Mouse (Mus musculus) bone marrow macrophage, adult 2 months (primary cell): Measurements from ENCODE around the gene Krt88. TPM values are rescaled to one million over a fixed set of nuclear protein-coding genes. Genes with fewer than 3 reads are reported as not detected.

ENCODE experiments used
- H3K27ac ChIP-seq: 2 replicates; pipeline ENCODE4 v1.5.1; 2012; ENCODE audit warnings: low read depth, low read length; ENCODE audit not compliant: insufficient read depth
- H3K4me1 ChIP-seq: 2 replicates; pipeline ENCODE4 v1.6.1; 2012; ENCODE audit warnings: low read length; ENCODE audit not compliant: control insufficient read depth, insufficient read depth
- H3K4me3 ChIP-seq: 2 replicates; pipeline ENCODE4 v1.5.1; 2012; ENCODE audit warnings: mild to moderate bottlenecking, low read length, moderate library complexity; ENCODE audit not compliant: insufficient read depth
- CTCF ChIP-seq: IDR thresholded peaks from 2 replicates; pipeline ENCODE4 v1.5.1; 2012; ENCODE audit warnings: low read depth, mild to moderate bottlenecking, low read length, moderate library complexity
- POLR2A ChIP-seq: IDR thresholded peaks from 2 replicates; pipeline ENCODE4 v1.6.1; 2012; ENCODE audit warnings: mild to moderate bottlenecking, low read depth, low read length, borderline replicate concordance
- polyA plus RNA-seq: library from polyadenylated mRNA; stranded (reverse); fragments of >200 nt; gene quantifications from 2 replicates; pipeline ENCODE4 v1.2.4, GENCODE M21; 2012; ENCODE audit not compliant: missing spikeins, insufficient read depth, insufficient read length

The Krt88 gene
- polyA plus RNA-seq, 1 experiment, result not detected

DNA sequence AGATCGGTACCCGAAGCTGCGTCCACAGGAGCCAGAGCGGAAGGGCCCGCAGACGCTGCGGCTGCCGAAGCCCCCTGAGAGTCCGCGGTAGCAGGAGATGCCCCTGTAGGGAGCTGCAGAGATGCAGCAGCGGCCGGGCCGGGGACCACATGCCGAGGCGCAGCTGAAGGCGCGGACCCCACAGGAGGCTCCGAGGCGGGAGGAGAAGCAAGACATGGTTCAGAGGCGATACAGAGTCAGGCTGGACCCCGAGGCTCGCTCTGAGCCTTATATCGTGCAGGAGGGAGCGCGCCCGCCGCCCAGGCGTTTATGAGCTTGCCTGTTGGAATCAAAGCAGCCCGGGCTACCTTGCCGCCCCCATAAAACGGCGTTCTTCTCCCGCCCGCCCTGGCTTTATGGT is 9.0 kb upstream of the Krt88 start, which contains the start of gene Krt87:
Gene Krt87 (minus strand): TSS at position 250 of the 400 bp plus-strand sequence.
- H3K4me3 ChIP-seq, result no peak within 1 kb of the TSS
- no peak within 1 kb of the TSS for H3K27ac ChIP-seq
- no peak for TF ChIP-seq CTCF
- H3K4me1 ChIP-seq, result no peaks in the 10 kb centered on the region

DNA sequence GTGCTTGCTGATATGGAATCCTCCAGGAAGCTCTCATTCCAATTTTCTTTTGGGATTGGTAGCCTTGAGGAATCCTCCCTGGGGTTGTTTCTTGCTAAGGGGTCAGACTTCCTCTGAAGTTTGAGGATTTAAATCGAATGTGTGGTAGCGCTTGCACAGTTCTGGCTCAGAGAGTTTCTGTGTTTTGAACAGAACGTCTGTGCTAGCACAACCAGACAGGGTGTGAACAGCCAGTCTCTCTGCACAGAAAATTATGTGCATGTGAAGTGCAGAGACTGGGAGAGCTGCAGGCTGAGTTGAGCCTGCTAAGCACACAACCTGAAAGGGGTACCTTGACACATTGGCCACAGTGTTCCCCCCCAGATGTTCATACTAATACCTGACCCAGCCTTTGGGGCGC is 6.7 kb upstream of the Krt88 start:
- Histone ChIP-seq H3K4me3 (no peak overlapping the region), H3K27ac (no peak overlapping the region), H3K4me1 (no peaks in the 10 kb centered on the region)
- TF ChIP-seq POLR2A, result no peak
- no peak for TF ChIP-seq CTCF

DNA sequence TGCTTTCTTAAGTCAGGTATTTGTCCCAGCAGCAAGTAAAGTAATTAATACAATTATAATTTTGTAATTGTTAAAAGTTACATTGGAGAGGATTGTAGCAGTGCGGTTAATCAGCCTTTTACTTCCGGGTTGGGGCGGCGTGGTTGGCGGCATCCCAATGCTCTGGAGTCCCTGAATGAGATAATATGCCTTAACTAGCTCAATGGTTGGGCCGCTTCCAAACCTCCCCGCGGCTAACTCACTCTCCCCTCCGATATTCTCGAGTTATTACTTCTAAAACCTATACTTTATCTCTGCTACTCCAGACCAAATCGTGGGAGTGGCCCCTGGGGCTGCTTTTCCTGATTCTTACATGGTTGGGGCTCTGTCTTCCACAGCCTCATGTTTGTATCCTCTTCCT is 972 bp upstream of the Krt88 start:
- no peaks in the 10 kb centered on the region for H3K4me1 ChIP-seq
- no peak overlapping the region for H3K27ac ChIP-seq
- H3K4me3 ChIP-seq, result no peak overlapping the region
- no peak for TF ChIP-seq POLR2A
- no peak for TF ChIP-seq CTCF

GRCm38 (mm10) chr15:101453093-101453736 is 5.7 kb downstream of the Krt88 start:
- TF ChIP-seq POLR2A (no peak), CTCF (peak; percentile 58)
- Histone ChIP-seq H3K27ac (no peak overlapping the region), H3K4me3 (no peak overlapping the region), H3K4me1 (no peaks in the 10 kb centered on the region)

DNA sequence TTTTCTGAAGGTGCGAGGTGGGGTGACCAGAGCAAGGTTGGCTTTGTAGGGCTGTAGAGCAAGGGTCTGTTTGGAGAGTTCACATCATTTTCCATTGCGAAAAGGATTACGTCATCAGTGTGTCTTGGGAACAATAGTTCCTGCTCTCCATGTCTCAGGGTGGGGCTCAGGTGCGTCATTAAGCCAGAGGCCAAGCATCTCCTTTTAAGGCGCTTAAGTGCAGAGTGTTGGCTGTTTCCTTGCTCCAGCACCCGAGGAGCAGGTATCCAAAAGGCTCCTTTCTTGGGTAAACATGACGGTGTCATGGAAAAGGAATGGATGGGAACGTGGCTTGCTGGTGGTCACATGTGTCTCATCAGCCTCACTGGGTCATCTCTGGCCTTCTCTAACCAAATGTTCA is 7.2 kb downstream of the Krt88 start:
- Histone ChIP-seq H3K4me1 (no peaks in the 10 kb centered on the region), H3K4me3 (no peak overlapping the region), H3K27ac (no peak overlapping the region)
- TF ChIP-seq CTCF (no peak), POLR2A (no peak)

DNA sequence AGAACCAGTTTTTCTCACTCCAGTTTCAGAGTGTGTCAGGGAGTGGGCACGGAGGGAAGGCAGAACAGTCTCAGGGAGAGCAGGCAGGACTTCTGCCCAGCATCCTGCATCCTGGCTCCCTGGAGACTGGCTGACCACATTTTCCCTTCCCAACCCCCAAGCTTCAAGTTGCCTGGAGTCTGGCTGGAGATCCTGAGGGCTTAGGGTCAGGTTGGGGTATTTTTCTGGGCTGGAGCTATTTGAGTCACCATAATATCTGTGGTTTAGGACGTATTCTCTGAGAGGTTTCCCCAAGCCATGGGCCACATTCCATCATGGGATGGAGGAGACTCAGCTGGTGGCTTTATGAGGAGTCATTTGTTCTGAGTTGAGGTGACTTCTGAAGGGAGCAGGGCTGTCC is 7.7 kb downstream of the Krt88 start:
- Histone ChIP-seq H3K4me1 (no peaks in the 10 kb centered on the region), H3K4me3 (no peak overlapping the region), H3K27ac (no peak overlapping the region)
- TF ChIP-seq CTCF (no peak), POLR2A (no peak)

GRCm38 (mm10) chr15:101455891-101456290 is 8.3 kb downstream of the Krt88 start:
- no peak for TF ChIP-seq CTCF
- no peak for TF ChIP-seq POLR2A

GRCm38 (mm10) chr15:101458361-101458930 is 10.9 kb downstream of the Krt88 start:
- no peak for TF ChIP-seq CTCF
- TF ChIP-seq POLR2A, result no peak
- Histone ChIP-seq H3K27ac (no peak overlapping the region), H3K4me3 (no peak overlapping the region), H3K4me1 (no peaks in the 10 kb centered on the region)

More at GRCm38 (mm10) chr15:101455891-101456290, 8.3 kb downstream of the Krt88 start:
- Histone ChIP-seq H3K27ac (no peak overlapping the region), H3K4me1 (no peaks in the 10 kb centered on the region), H3K4me3 (no peak overlapping the region)

DNA sequence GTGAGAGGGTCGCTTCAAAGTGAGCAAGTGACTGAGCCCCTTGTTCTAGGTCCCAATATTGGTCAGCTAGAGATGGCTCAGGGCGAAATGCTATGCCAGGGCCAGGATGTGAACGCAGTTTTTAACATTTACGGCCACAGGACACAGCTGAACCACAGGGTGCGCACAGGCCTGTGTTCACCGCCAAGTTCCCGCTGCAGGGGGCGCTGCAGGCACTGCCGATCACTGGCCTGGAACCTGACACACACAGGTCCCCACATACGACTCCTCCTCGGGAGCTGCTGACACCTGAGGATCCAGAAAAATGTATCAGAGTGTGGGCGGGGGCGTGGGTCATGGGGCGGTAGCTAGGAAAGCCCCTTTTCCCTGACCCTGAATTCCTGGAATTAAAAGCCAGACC is 11.7 kb downstream of the Krt88 start:
- Histone ChIP-seq H3K4me3 (no peak overlapping the region), H3K27ac (no peak overlapping the region), H3K4me1 (no peaks in the 10 kb centered on the region)
- TF ChIP-seq POLR2A, result no peak
- TF ChIP-seq CTCF, result 0 out of 2 replicates have a peak, but pooled peaks have one; percentile 21

- TF ChIP-seq CTCF (no peak), POLR2A (no peak)
- Histone ChIP-seq H3K4me3 (no peak within 1 kb of the TSS), H3K4me1 (no peaks in the 10 kb centered on the region), H3K27ac (no peak within 1 kb of the TSS)
Measured at GRCm38 (mm10) chr15:101463651-101464050, 16.1 kb downstream of the Krt88 start, which contains the start of gene Krt81. Gene Krt81 (minus strand): TSS chr15:101463751.
